Mouse (Mus musculus) monocyte, adult 59 days (primary cell): ENCODE measurements around the gene Pcolce. TPM values are rescaled to one million over a fixed set of nuclear protein-coding genes. Genes with fewer than 3 reads are reported as not detected.

Experiments used
- total RNA-seq, 2 experiments: library from RNA; stranded (reverse); gene quantifications; one replicate each; pipeline ENCODE4 v1.2.4; 2023

Gene Pcolce
- 1 to 10 TPM in 1 of 2 experiments, under 1 TPM in 1; 0.70 to 1.3 TPM for total RNA-seq

GRCm38 (mm10) chr5:137613550-137613949 is at the start of gene Pcolce:
Gene Pcolce (minus strand): TSS chr5:137613784.

GRCm38 (mm10) chr5:137645652-137646091 is 32.1 kb upstream of the Pcolce start, which contains the start of gene Irs3:
Gene Irs3 (minus strand): TSS chr5:137645714.

GRCm38 (mm10) chr5:137641054-137641453 is 27.5 kb upstream of the Pcolce start, which contains the start of gene Sap25:
Gene Sap25 (plus strand): TSS chr5:137641334.

GRCm38 (mm10) chr5:137628498-137629305 is 15.1 kb upstream of the Pcolce start, which contains the start of the genes Fbxo24, Lrch4 and Gm20605:
Gene Fbxo24 (minus strand): TSS chr5:137629002.
Gene Lrch4 (plus strand): TSS chr5:137629121.
Gene Gm20605 (plus strand): TSS chr5:137629175.

GRCm38 (mm10) chr5:137600619-137601364 is 12.8 kb downstream of the Pcolce start, which contains the start of gene Mospd3:
Gene Mospd3 (minus strand): TSS chr5:137601058.

GRCm38 (mm10) chr5:137569665-137570064 is 43.9 kb downstream of the Pcolce start, which contains the start of gene Tfr2:
Gene Tfr2 (plus strand): TSS chr5:137569840.

Other genes starting within 250 kb of the Pcolce start
- gene Zan, start 136.7 kb downstream of the Pcolce start, total RNA-seq: under 1 TPM in 1 of 2 experiments, not detected in 1; 0.03 TPM
- 10 to 100 TPM; 20.8 to 21.6 TPM for gene Pop7, start 111.3 kb downstream of the Pcolce start, total RNA-seq
- 10 to 100 TPM; 55.2 to 70.1 TPM for gene Gigyf1, start 95.2 kb downstream of the Pcolce start, total RNA-seq
- not detected for gene Epo, start 80.5 kb downstream of the Pcolce start, total RNA-seq
- gene Gnb2, start 80.3 kb downstream of the Pcolce start, total RNA-seq: 1,000 to 10,000 TPM; 1,007 to 1,026 TPM
- not detected for gene Actl6b, start 60.3 kb downstream of the Pcolce start, total RNA-seq
- gene Tfr2, start 43.9 kb downstream of the Pcolce start, total RNA-seq: not detected
- gene Mospd3, start 12.7 kb downstream of the Pcolce start, total RNA-seq: 10 to 100 TPM; 44.1 to 47.4 TPM
- not detected for gene Fbxo24, start 15.2 kb upstream of the Pcolce start, total RNA-seq
- gene Lrch4, start 15.3 kb upstream of the Pcolce start, total RNA-seq: 100 to 1,000 TPM; 230 to 264 TPM
- gene Gm20605, start 15.4 kb upstream of the Pcolce start, total RNA-seq: 10 to 100 TPM; 46.8 to 54.6 TPM
- 10 to 100 TPM; 82.6 to 84.7 TPM for gene Sap25, start 27.6 kb upstream of the Pcolce start, total RNA-seq
- not detected for gene Irs3, start 31.9 kb upstream of the Pcolce start, total RNA-seq
- 10 to 100 TPM; 19.8 to 21.9 TPM for gene Agfg2, start 70.9 kb upstream of the Pcolce start, total RNA-seq
- 1 to 10 TPM in 1 of 2 experiments, under 1 TPM in 1; 0.94 to 1.2 TPM for gene Nyap1, start 127.8 kb upstream of the Pcolce start, total RNA-seq
- 100 to 1,000 TPM; 192 to 213 TPM for gene Tsc22d4, start 131.9 kb upstream of the Pcolce start, total RNA-seq
- gene Ppp1r35, start 165.1 kb upstream of the Pcolce start, total RNA-seq: 10 to 100 TPM; 19.3 to 22.4 TPM
- gene Mepce, start 173.9 kb upstream of the Pcolce start, total RNA-seq: 10 to 100 TPM; 45.3 to 50.6 TPM
- 1 to 10 TPM; 3.7 to 5.0 TPM for gene Zcwpw1, start 174.0 kb upstream of the Pcolce start, total RNA-seq
- gene Pilra, start 222.5 kb upstream of the Pcolce start, total RNA-seq: 100 to 1,000 TPM; 435 to 464 TPM
- gene Pilrb1, start 244.3 kb upstream of the Pcolce start, total RNA-seq: 100 to 1,000 TPM; 320 to 398 TPM